Mouse (Mus musculus) heart, adult 2 months (tissue): Measurements from ENCODE around the gene Srrm3. TPM values are rescaled to one million over a fixed set of nuclear protein-coding genes. Genes with fewer than 3 reads are reported as not detected.

Experiments used
- DNase-seq, 2 experiments: peaks; one replicate each; pipeline ENCODE4 v3.0.0; 2021
- H3K27ac ChIP-seq: fragments of 200-600 bp; 2 replicates; pipeline ENCODE4 v1.8.1; 2022
- H3K27me3 ChIP-seq: fragments of 200-500 bp; 2 replicates; pipeline ENCODE4 v1.6.1; 2012; ENCODE audit warnings: mild to moderate bottlenecking, low read length, inconsistent platforms, mixed read lengths; ENCODE audit not compliant: control insufficient read depth, insufficient read depth
- H3K36me3 ChIP-seq: fragments of 200-500 bp; 2 replicates; pipeline ENCODE4 v1.6.1; 2012; ENCODE audit warnings: low read length, inconsistent platforms; ENCODE audit not compliant: control insufficient read depth, insufficient read depth
- H3K4me1 ChIP-seq: fragments of 200-500 bp; 2 replicates; pipeline ENCODE4 v1.6.1; 2011; ENCODE audit warnings: low read length; ENCODE audit not compliant: control insufficient read depth, insufficient read depth
- H3K4me3 ChIP-seq: fragments of 200-600 bp; 2 replicates; pipeline ENCODE4 v1.8.1; 2022
- H3K79me2 ChIP-seq: fragments of 200-500 bp; replicated peaks from 2 replicates; pipeline ENCODE4 v1.6.1; 2012; ENCODE audit warnings: mild to moderate bottlenecking, inconsistent platforms, low read length, moderate library complexity, mixed read lengths; ENCODE audit not compliant: control insufficient read depth, insufficient read depth
- H3K9ac ChIP-seq: fragments of 200-500 bp; 2 replicates; pipeline ENCODE4 v1.6.1; 2012; ENCODE audit warnings: low read depth, mild to moderate bottlenecking, control low read depth, inconsistent platforms, low read length, mixed read lengths
- CTCF ChIP-seq: fragments of 200-600 bp; IDR thresholded peaks from 2 replicates; pipeline ENCODE4 v1.8.1; 2022; ENCODE audit warnings: antibody characterized with exemption, mild to moderate bottlenecking, moderate library complexity
- EP300 ChIP-seq: fragments of 200-500 bp; IDR thresholded peaks from 2 replicates; pipeline ENCODE4 v1.6.1; 2011; ENCODE audit warnings: low read depth, low read length, control low read depth; ENCODE audit not compliant: insufficient read depth
- POLR2A ChIP-seq: fragments of 200-500 bp; IDR thresholded peaks from 2 replicates; pipeline ENCODE4 v1.6.1; 2011; ENCODE audit warnings: mild to moderate bottlenecking, low read depth, low read length, control low read depth; ENCODE audit not compliant: insufficient read depth
- WGBS: fragments of 180-500 bp; shearing (Covaris S2); methylation state at CpG from one replicate; pipeline ENCODE4 v1.1.7; 2018; 5-methylcytosine and 5-hydroxymethylcytosine counted together
- intact Hi-C: fragments of 180-260 bp; cut with DNase I; formaldehyde crosslinking; loops from one replicate; pipeline ENCODE4 v1.15.1; 2025
- polyA plus RNA-seq: library from polyadenylated mRNA; depleted of rRNA; stranded (reverse); fragments of >200 nt; gene quantifications from 2 replicates; pipeline ENCODE4 v1.2.3, GENCODE M21; 2012
- total RNA-seq, 2 experiments: library from RNA; stranded (reverse); gene quantifications; 2 replicates each; pipeline ENCODE4 v1.2.3; 2021

The Srrm3 gene
- total and polyA plus RNA-seq, 3 experiments: not detected

- intact Hi-C loops: no loop called here
- Histone ChIP-seq H3K36me3 (no peaks in the 10 kb centered on the region), H3K27me3 (no peaks in the 10 kb centered on the region; the same call in 1 of the 2 replicates), H3K4me1 (no peaks in the 10 kb centered on the region), H3K9ac (no peak overlapping the region), H3K4me3 (no peak overlapping the region), H3K79me2 (no peaks in the 10 kb centered on the region), H3K27ac (no peak overlapping the region)
- no peak for TF ChIP-seq CTCF
- TF ChIP-seq POLR2A: no peak
- TF ChIP-seq EP300: no peak
- no peak for DNase-seq
- 80% methylated on average over 8 of the region's 8 CpGs for WGBS
Observed at GRCm38 (mm10) chr5:135829381-135829780, 22.7 kb downstream of the Srrm3 start.

GRCm38 (mm10) chr5:135832729-135833128 lies 26.0 kb downstream of the Srrm3 start:
- no peak overlapping the region for H3K4me3 ChIP-seq
- intact Hi-C loops: no loop called here
- H3K27ac ChIP-seq: no peak overlapping the region
- no peak overlapping the region for H3K9ac ChIP-seq
- no peak for DNase-seq
- H3K79me2 ChIP-seq: no peaks in the 10 kb centered on the region
- 21% methylated on average over 4 of the region's 4 CpGs for WGBS
- no peaks in the 10 kb centered on the region for H3K4me1 ChIP-seq
- TF ChIP-seq POLR2A (no peak), EP300 (no peak), CTCF (no peak)
- H3K27me3 ChIP-seq: peaks cover 2% of the 10 kb centered on the region; the same call in 1 of the 2 replicates
- H3K36me3 ChIP-seq: no peaks in the 10 kb centered on the region

DNA sequence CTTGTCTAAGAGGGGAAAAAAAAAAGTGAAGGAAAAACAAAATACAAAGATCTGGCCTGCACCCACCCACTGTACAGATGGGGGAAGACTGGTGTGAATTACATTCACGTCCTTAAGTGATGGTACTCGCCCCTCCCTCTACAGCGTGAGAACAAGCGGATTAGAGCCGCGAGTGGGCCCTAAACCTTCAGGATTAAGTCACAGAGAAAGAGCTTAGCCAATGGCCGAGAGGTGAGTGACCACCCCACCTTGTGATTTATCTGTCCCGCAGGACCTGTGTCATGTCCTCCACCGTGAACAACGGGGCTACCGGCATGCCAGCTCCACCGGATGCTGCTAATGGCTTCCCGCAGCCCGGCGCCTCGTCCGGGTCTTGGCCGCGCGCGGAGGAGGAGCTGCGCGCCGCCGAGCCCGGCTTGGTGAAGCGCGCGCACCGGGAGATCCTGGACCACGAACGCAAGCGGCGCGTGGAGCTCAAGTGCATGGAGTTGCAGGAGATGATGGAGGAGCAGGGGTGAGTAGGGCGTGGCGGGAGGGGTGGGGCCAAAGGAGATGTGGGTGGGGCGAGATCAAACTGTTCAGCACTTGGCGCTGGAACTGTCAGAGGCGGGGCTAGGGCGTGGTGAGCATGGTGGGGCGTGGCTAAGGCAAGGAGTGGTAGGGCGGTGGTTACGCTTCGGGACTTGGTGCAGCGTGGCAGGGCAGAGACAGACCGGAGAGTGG lies 28.2 kb downstream of the Srrm3 start:
- no peak overlapping the region for H3K9ac ChIP-seq
- intact Hi-C loops: no loop called here
- peak; percentile 18 to 40 for DNase-seq

GRCm38 (mm10) chr5:135835492-135835858 lies 28.8 kb downstream of the Srrm3 start:
- H3K4me1 ChIP-seq: no peaks in the 10 kb centered on the region
- no peak for TF ChIP-seq EP300
- no peak for TF ChIP-seq POLR2A
- TF ChIP-seq CTCF: no peak
- peaks cover 3% of the 10 kb centered on the region; the same call in 1 of the 2 replicates for H3K27me3 ChIP-seq
- no peak overlapping the region for H3K27ac ChIP-seq
- H3K36me3 ChIP-seq: no peaks in the 10 kb centered on the region
- no peak for DNase-seq
- intact Hi-C loops: no loop called here
- H3K79me2 ChIP-seq: no peaks in the 10 kb centered on the region
- no peak overlapping the region for H3K4me3 ChIP-seq
- 3% methylated on average over 12 of the region's 12 CpGs for WGBS
- no peak overlapping the region for H3K9ac ChIP-seq

More for the DNA sequence above, 28.2 kb downstream of the Srrm3 start:
- Histone ChIP-seq H3K27ac (no peak overlapping the region), H3K79me2 (no peaks in the 10 kb centered on the region), H3K4me3 (0 out of 2 replicates have a peak overlapping the region, but pooled peaks have one; percentile 12), H3K4me1 (no peaks in the 10 kb centered on the region), H3K36me3 (no peaks in the 10 kb centered on the region), H3K27me3 (peaks cover 2% of the 10 kb centered on the region; the same call in 1 of the 2 replicates)
- WGBS: 1% methylated on average over 47 of the region's 47 CpGs
- no peak for TF ChIP-seq EP300
- no peak for TF ChIP-seq POLR2A
- no peak for TF ChIP-seq CTCF

GRCm38 (mm10) chr5:135835981-135836380 lies 29.3 kb downstream of the Srrm3 start:
- TF ChIP-seq CTCF (no peak), EP300 (no peak), POLR2A (no peak)
- WGBS: 26% methylated on average over 12 of the region's 12 CpGs
- DNase-seq: no peak
- Histone ChIP-seq H3K9ac (no peak overlapping the region), H3K36me3 (no peaks in the 10 kb centered on the region), H3K4me1 (no peaks in the 10 kb centered on the region), H3K79me2 (no peaks in the 10 kb centered on the region), H3K4me3 (no peak overlapping the region), H3K27me3 (peaks cover 3% of the 10 kb centered on the region; the same call in 1 of the 2 replicates), H3K27ac (no peak overlapping the region)
- intact Hi-C loops: no loop called here

DNA sequence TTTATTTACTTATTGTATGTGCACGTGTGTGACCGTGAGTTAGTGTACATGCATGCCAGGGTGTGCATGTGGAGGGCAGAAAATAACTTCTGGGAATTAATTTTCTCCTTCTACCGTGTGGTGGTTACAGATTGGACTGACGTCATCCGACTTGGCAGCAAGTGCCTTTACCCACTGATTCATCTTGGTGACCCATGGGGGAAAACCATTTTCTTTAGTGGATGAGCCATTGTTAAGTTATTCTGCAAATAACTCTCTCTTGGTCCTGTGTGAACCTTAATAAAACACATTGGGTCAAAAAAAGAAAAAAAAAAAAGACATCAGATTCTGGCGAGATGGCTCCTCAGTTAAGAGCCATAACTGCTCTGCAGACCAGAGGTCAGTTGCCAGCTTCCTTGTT lies 35.0 kb downstream of the Srrm3 start:
- Histone ChIP-seq H3K36me3 (no peaks in the 10 kb centered on the region), H3K27ac (no peak overlapping the region), H3K27me3 (peaks cover 2% of the 10 kb centered on the region; the same call in 1 of the 2 replicates), H3K9ac (no peak overlapping the region), H3K79me2 (no peaks in the 10 kb centered on the region), H3K4me1 (no peaks in the 10 kb centered on the region), H3K4me3 (no peak overlapping the region)
- intact Hi-C loops: no loop called here
- no peak for DNase-seq
- WGBS: 59% methylated on average over 6 of the region's 6 CpGs
- TF ChIP-seq POLR2A (no peak), CTCF (no peak), EP300 (no peak)
